Mouse (Mus musculus) urinary bladder, postnatal 14 days (tissue): ENCODE results near the gene Gm9803.

Source experiments
- DNase-seq: peaks from one replicate; pipeline ENCODE4 v3.0.0; 2021; ENCODE audit warnings: low spot score

Gm9803 gene

GRCm38 (mm10) chr10:43512976-43513375 is 10.9 kb upstream of the Gm9803 start:
- DNase-seq, result no peak

- DNase-seq, result peak; percentile 33
Measured at GRCm38 (mm10) chr10:43516992-43517660, 6.8 kb upstream of the Gm9803 start.

GRCm38 (mm10) chr10:43517836-43518235 is 6.0 kb upstream of the Gm9803 start:
- DNase-seq, result peak; percentile 48

GRCm38 (mm10) chr10:43518368-43518767 is 5.5 kb upstream of the Gm9803 start:
- no peak for DNase-seq

GRCm38 (mm10) chr10:43519977-43520376 is 3.9 kb upstream of the Gm9803 start:
- DNase-seq, result no peak

GRCm38 (mm10) chr10:43527283-43528269 is 3.7 kb downstream of the Gm9803 start:
- DNase-seq, result no peak

GRCm38 (mm10) chr10:43534382-43534781 is 10.5 kb downstream of the Gm9803 start:
- DNase-seq, result no peak

- DNase-seq, result no peak
Measured at GRCm38 (mm10) chr10:43537652-43538051, 13.8 kb downstream of the Gm9803 start.

GRCm38 (mm10) chr10:43538831-43539230 is 14.9 kb downstream of the Gm9803 start:
- no peak for DNase-seq

- DNase-seq, result no peak
Measured at GRCm38 (mm10) chr10:43539746-43540310, 15.9 kb downstream of the Gm9803 start.

GRCm38 (mm10) chr10:43540442-43541152 is 16.7 kb downstream of the Gm9803 start, which contains the start of gene 1700021F05Rik:
1700021F05Rik (minus strand) TSS chr10:43540994.
- DNase-seq, result peak; percentile 96

- DNase-seq, result no peak
Measured at GRCm38 (mm10) chr10:43541153-43541544, 17.3 kb downstream of the Gm9803 start.

- DNase-seq, result no peak
Measured at GRCm38 (mm10) chr10:43549411-43549810, 25.5 kb downstream of the Gm9803 start.

- no peak for DNase-seq
Measured at GRCm38 (mm10) chr10:43550923-43551322, 27.0 kb downstream of the Gm9803 start.

- DNase-seq, result no peak
Measured at GRCm38 (mm10) chr10:43551388-43551787, 27.5 kb downstream of the Gm9803 start.

GRCm38 (mm10) chr10:43557630-43558165 is 33.8 kb downstream of the Gm9803 start:
- DNase-seq, result no peak

- DNase-seq, result no peak
Measured at GRCm38 (mm10) chr10:43559313-43559712, 35.4 kb downstream of the Gm9803 start.

GRCm38 (mm10) chr10:43560765-43561164 is 36.9 kb downstream of the Gm9803 start:
- DNase-seq, result no peak

GRCm38 (mm10) chr10:43561311-43561710 is 37.4 kb downstream of the Gm9803 start:
- DNase-seq, result no peak
